Mouse (Mus musculus) liver, adult (tissue): ENCODE measurements around the gene Lmbrd1.

ENCODE experiments used
- GATA4 ChIP-seq: IDR thresholded peaks from 2 replicates; pipeline ENCODE4 v1.6.1; 2014; ENCODE audit warnings: mild to moderate bottlenecking, low read length; ENCODE audit not compliant: insufficient replicate concordance

The Lmbrd1 gene

GRCm38 (mm10) chr1:24698146-24698880, 19.9 kb downstream of the Lmbrd1 start:
- TF ChIP-seq GATA4 = no peak

DNA sequence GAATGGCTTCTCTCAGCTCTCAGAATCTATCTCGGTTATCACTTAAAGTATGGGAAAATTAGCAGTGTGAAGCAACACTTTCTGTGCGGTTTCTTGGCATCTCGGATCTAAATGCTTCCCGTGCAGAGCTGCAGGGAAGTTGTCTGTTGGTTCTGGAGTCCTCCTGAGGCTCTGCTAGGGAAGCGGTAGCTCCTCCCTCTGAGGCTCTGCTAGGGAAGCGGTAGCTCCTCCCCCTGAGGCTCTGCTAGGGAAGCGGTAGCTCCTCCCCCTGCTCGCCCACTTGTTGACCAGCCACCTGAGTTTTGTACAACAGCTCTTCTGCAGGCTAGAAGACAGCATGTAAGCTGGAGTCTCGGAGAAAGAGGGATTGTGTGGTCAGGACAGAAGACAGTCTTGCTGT, 20.9 kb downstream of the Lmbrd1 start:
- TF ChIP-seq GATA4 = no peak

GRCm38 (mm10) chr1:24700241-24700640, 21.8 kb downstream of the Lmbrd1 start:
- TF ChIP-seq GATA4 = peak; percentile 51; the same call in 1 of the 2 replicates

DNA sequence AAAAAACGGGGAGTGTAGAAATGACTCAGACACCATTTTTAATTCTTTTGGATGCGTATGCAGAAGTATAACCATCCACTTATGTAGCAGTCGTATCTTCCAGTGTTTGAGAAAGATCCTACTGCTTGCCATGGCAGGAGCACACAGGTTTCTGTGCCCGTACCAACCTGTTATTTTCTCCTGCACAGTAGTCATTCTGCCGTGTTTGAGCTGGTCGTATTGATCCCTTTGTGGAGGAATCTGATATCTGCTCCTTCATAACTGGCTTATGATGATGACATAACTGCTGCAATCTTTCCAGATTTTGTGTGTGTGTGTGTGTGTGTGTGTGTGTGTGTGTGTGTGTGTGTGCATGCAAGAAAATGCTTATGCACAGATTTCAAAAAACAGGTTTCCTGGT, 25.4 kb downstream of the Lmbrd1 start:
- no peak for TF ChIP-seq GATA4

DNA sequence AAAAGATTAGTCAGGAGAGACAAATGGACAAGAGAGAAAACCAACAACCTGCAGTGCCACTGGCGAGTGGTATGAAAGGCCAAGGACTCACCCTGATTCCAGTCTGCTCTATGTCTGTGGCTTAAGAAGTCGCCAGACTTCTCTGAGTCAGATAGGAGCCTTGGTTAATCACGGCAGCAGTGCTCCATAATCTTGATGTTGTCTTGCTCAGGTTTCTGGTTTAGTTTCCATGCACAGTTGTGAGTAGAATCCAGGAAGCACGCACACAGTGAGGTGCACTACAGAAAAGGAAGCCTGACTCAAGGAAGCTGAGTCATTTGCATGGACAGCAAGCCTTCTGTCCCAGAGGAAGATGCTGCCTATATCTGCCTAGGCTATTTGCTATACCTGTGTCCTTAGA, 37.9 kb downstream of the Lmbrd1 start:
- no peak for TF ChIP-seq GATA4

DNA sequence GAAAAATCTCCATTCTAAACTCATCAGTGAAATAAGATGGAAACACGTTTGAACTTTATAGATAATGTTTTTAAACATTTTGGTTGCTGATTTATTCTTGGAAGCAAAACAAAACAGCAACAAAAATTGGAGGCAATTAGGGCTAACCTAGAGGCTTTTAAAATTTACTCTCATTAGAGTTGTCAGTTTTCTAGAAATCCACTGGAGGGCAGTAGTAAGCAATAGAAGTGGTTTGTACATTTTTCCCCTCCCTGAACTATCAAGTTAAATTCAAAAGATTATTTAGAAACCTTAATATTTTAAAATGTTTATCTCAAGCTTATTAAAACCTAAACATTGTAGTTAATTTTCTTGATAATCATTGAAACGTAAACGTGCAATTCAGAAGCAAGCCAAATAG, 41.2 kb downstream of the Lmbrd1 start:
- no peak for TF ChIP-seq GATA4

DNA sequence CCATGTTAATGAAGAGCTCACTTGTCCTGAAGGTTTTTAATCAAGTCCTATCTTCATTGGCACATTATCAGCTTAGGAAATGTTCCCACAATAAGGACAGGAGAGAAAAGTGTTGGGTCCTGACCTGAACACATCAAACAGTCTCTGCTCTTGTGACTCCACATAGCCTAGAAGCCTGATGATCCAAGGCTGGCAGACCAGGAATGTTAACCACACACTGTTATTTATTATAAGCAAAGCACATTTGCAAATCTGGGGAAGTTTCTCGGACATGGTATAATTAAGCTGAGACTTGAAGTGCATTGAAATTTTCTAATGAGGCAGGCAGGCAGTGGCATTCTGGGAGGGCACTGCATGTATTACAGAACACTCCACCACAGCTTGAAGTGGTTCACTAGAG, 41.8 kb downstream of the Lmbrd1 start:
- no peak for TF ChIP-seq GATA4

DNA sequence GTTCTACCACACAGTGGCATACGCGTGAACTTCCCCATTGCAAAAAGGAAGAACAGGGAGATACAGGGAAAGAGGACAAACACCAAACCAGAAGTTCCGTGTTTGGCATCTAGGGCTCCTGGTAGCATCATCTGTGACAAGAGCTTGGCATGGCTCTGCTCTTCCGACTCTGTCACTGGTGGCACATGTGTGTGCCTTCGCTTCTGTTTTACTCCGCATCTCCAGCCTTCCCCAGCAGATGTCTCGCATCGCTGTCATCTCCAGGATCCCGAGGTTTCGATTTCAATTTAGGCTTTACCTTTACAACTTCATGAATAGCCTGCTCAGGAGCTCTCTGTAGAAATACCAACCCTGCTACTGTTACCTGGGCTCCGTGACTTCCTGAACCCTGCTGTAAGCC, 51.4 kb downstream of the Lmbrd1 start:
- no peak for TF ChIP-seq GATA4

GRCm38 (mm10) chr1:24732286-24732685, 53.9 kb downstream of the Lmbrd1 start:
- no peak for TF ChIP-seq GATA4

GRCm38 (mm10) chr1:24734866-24735265, 56.4 kb downstream of the Lmbrd1 start:
- TF ChIP-seq GATA4 = no peak

GRCm38 (mm10) chr1:24740903-24741302, 62.5 kb downstream of the Lmbrd1 start:
- TF ChIP-seq GATA4 = no peak

GRCm38 (mm10) chr1:24741552-24741951, 63.1 kb downstream of the Lmbrd1 start:
- no peak for TF ChIP-seq GATA4

DNA sequence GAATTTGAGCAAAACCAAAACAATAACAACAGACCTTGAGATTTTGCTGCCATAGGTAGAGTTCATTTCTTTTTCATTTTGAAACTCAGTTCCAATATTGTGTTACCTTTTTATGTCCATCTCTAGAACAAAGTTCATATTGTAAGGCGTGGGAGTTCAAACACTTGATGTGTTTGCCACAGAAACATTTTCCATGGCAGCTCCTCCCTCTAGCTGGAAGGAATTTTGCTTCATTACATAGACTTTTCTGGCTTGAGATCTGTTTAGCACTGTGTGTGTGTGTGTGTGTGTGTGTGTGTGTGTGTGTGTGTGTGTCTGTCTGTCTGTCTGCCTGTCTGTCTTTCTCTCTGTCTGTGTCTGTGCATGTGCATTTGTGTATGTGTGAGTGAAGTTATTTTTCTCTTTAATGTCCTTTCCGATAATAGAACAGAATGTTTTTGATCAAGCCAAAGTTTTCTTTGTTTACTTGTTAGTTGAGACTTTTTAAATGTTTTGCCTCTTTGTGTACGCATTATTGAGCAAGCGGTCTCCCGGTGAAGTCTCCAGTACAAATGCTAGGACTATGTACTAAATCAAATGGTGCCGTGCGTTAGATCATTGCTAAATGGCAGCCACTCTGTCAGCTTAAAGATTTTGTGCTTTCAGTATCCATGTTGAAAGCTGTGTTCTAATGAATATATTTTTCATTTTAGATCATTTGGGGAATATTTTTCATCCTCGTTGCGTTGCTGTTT, 64.9 kb downstream of the Lmbrd1 start:
- TF ChIP-seq GATA4 = no peak

DNA sequence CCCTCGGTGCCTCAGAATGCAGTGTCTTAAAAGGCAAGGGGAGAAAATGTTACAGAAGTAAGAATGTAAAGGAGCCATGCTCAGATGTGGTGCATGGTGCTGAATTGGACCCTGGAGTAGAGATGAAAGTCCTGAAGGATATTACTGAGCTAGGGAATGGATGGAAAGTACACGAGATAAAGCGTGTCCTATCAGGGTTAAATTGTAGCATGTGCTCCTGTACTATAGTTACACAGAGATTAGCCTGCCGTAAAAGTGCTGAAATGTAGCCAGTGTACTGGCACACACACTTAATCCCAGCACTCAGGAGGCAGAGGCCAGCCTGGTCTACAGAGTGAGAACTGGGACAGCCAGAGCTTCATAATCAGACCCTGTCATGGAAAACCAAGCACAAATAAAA, 74.3 kb downstream of the Lmbrd1 start:
- no peak for TF ChIP-seq GATA4

- no peak for TF ChIP-seq GATA4
Measured at GRCm38 (mm10) chr1:24758516-24758915, 80.1 kb downstream of the Lmbrd1 start.

DNA sequence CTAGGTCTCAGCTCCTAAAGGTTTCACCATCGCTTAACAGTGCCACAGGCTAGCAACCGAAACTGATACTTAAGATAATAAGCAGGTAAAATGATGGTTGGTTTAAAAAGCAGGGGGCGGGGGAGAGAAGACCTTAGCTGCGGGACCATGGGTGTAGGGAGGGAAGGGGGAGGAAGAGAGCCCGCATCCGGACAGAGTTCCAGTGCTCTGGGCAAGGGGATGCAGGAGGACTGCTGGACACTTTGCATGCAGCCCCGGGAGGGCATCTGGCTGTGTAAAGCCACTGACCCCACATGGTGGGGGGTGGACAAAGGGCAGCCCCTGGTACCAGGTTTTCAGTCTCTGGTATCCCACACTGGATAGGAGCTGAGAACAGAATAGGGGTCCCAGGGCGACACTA, 88.0 kb downstream of the Lmbrd1 start:
- no peak for TF ChIP-seq GATA4

DNA sequence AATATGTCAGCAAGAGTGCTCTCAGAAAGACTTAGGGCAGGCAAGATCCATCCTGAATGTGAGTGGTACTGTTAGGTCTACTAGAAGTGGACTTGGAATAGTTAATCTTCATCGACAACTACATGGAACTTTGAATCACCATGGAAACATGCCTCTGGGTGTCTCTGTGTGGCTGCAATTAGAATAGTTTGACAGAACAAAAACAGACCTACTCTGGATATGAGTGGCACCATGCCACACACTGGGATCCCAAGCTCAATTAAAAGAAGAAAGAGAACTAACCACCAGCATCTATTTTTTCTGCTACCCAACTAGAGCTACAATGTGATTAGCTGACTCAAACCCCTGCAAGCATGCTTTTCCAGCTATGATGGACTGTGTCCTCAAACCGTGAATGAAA, 95.2 kb downstream of the Lmbrd1 start:
- TF ChIP-seq GATA4 = no peak

- no peak for TF ChIP-seq GATA4
Measured at GRCm38 (mm10) chr1:24776576-24776975, 98.1 kb downstream of the Lmbrd1 start.
